Mouse (Mus musculus): ENCODE measurements at regions not wholly inside any gene's neighbourhood (a gene's known extent, or its start where the extent isn't known, plus 50 kb on each side); places are given as distances from the start of the nearest gene placed in this dataset.

- no peak for TF ChIP-seq GATA4 (IDR thresholded peaks at IDR 0.05; ENCODE audit: insufficient replicate concordance, low read length)
Observed at GRCm38 (mm10) chr2:30710895-30711294, 92.6 kb downstream of the 1700001O22Rik start.

DNA sequence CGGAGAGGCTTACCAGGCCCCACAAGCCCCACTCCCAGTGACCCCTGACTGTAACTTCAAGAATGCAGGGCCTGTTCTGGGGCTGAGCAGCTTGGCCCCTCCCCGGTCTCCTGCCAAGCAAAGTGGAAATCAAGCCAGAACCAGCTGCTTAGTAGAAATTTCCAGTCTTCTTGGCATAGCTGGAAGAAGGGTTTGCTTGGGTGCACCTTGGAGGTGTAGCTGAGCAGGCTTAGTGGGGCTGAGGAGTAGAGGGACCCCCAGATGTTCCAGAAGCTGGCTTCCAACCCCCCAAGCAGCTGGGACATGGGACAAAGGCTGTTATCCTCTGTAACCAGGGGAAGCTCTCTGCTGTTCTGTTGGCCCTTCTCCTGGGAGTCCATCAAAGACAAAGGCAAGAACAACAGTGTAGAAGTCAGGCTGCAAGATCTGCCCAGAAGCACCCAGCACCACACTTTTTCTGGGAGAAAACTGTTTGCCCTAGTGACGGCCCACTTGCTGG is 94.0 kb downstream of the 1700001O22Rik start:
- TF ChIP-seq GATA4 (IDR thresholded peaks at IDR 0.05; ENCODE audit: insufficient replicate concordance, low read length): no peak

- TF ChIP-seq GATA4 (IDR thresholded peaks at IDR 0.05; ENCODE audit: insufficient replicate concordance, low read length): no peak
Observed at GRCm38 (mm10) chr2:30708762-30709385, 94.6 kb downstream of the 1700001O22Rik start.

- TF ChIP-seq GATA4 (IDR thresholded peaks at IDR 0.05; ENCODE audit: insufficient replicate concordance, low read length): no peak
Observed at GRCm38 (mm10) chr2:30708001-30708683, 95.3 kb downstream of the 1700001O22Rik start.

GRCm38 (mm10) chr2:30707099-30708000 is 96.1 kb downstream of the 1700001O22Rik start:
- peak; percentile 75; the same call in 1 of the 2 replicates for TF ChIP-seq GATA4 (IDR thresholded peaks at IDR 0.05; ENCODE audit: insufficient replicate concordance, low read length)

DNA sequence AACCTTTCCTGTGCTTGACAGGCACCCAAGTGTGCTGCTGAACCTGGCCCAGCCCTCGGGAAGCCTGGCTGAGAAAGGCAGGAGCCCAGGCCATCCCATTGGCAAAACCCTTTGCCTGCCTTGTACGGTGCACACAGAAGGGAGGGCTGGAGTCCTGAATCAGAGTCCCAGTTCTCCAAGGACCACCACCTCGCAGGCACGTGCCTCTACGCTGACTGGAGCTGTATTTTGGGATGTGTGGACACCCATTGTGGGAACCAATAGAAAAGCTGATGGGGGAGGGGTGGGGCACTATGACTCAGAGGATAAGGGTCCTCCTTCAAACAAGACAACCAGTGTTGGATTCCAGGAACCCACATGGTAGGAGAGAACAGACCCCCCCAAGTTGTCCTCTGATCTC is 97.4 kb downstream of the 1700001O22Rik start:
- no peak for TF ChIP-seq GATA4 (IDR thresholded peaks at IDR 0.05; ENCODE audit: insufficient replicate concordance, low read length)

- no peak for TF ChIP-seq GATA4 (IDR thresholded peaks at IDR 0.05; ENCODE audit: insufficient replicate concordance, low read length)
Observed at GRCm38 (mm10) chr2:30703308-30703707, 100.2 kb downstream of the 1700001O22Rik start.

GRCm38 (mm10) chr2:30702711-30703110 is 100.8 kb downstream of the 1700001O22Rik start:
- TF ChIP-seq GATA4 (IDR thresholded peaks at IDR 0.05; ENCODE audit: insufficient replicate concordance, low read length): no peak

DNA sequence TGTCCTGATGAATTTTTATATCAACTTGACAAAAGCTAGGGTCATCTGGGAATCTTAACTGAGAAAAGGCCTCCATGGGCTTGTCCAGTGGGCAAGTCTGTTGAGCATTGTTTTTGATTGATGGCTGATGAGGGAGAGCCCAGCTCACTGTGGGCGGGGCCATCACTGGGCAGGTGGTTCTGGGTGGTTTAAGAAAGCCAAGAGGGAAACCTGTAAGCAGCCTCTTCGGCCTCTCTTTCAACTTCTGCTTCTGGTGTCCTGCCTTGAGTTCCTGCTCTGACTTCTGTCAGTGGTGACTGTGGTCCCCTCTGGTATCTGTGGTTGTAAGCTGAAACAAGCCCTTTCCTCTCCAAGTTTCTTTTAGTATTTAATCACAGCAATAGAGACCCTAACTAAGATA is 102.6 kb downstream of the 1700001O22Rik start:
- TF ChIP-seq GATA4 (IDR thresholded peaks at IDR 0.05; ENCODE audit: insufficient replicate concordance, low read length): no peak

DNA sequence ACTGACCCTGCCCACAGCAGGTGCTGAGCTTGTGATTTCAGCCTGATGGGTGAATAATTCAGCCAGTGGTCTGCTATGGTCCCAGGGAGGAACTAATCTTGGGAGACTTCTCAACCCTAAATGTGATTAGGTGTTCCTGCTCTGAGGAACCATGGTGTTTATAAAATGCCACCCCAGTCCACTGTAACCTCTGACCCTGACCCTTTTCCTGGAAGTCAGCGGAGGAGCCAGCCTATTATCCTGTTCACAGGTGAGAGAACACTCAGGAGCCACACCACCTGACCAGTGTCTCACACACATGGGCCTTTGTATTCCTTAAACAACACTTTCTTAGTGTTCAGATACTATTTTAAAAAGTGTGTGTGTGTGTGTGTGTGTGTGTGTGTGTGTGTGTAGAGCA is 103.0 kb downstream of the 1700001O22Rik start:
- no peak for TF ChIP-seq GATA4 (IDR thresholded peaks at IDR 0.05; ENCODE audit: insufficient replicate concordance, low read length)

DNA sequence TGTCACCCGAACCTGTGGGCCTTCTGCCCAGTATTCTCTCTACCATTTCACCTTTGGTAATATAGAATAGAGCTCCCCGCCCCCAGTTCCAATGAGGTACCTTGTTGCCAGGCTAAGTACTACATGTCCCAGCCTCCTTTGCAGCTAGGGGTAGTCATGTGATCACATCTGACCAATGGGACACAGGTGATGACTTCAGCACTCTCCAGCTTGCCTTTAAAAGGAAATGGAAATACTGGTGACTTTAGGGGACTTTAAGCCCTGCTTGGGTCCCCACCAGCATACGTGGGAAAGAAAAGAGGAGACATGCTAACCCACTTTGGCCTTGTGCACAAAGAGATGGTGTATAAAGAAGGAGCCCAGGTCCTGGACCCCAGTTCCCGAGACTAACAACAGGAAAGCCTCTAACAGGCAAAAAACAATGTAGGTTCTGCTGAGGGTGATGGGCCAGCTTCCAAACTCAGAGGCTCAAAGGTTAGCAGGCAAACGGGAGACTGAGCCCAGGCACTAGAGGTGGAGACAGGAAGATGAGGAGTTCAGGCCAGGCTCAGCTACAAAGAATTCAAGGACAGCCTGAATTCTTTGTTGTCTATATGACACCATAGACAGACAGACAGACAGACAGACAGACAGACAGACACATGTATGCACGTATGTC is 103.5 kb downstream of the 1700001O22Rik start:
- no peak for TF ChIP-seq GATA4 (IDR thresholded peaks at IDR 0.05; ENCODE audit: insufficient replicate concordance, low read length)

DNA sequence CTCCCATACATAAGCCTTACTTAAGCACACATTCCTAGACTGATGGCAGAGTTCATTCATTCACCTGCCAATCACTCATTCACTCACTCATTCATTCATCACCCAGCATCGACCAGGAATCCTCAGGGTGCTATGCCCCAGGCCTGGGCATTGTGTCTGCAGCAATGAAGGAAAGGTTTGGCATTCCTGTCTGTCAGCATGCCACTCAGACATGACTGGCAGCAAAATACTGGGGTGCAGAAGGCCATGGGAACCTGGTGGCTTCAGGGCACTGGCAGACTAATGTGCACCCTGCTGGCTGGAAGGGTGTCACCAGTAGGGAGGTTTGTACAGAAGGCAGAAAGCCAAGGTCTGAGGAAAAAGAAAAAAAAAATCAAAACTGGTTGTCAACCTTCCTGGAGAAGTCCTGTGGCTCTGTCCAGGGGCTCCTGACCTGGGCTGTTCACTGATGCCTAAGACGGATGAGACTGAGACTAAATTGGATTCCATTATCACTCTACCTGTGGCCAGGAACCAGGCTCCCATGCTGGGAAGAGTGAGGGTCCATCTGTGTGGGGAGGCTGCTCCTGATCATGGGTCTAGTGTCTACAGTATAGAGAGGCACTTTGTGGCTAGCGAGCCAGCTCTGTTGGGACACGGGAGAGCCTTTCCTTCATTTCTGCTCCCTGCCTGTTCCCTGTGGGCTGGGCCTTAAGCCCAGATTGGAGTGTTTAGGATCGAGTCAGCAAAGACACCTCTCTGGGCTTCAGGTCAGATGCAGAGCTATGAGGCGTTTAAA is 104.1 kb downstream of the Cstad start:
- TF ChIP-seq GATA4 (IDR thresholded peaks at IDR 0.05; ENCODE audit: insufficient replicate concordance, low read length): no peak

GRCm38 (mm10) chr2:30697851-30698250 is 103.0 kb downstream of the Cstad start:
- TF ChIP-seq GATA4 (IDR thresholded peaks at IDR 0.05; ENCODE audit: insufficient replicate concordance, low read length): no peak

- no peak for TF ChIP-seq GATA4 (IDR thresholded peaks at IDR 0.05; ENCODE audit: insufficient replicate concordance, low read length)
Observed at GRCm38 (mm10) chr2:30695771-30696456, 101.1 kb downstream of the Cstad start.

All from liver, adult (tissue).